Mouse (Mus musculus): ENCODE data around the gene Chpf. TPM values are rescaled to one million over a fixed set of nuclear protein-coding genes. Genes with fewer than 3 reads are reported as not detected.

Gene Chpf
- polyA plus RNA-seq, 1 experiment from 2014 or later, result 25.2 TPM

GRCm38 (mm10) chr1:75469287-75469825 lies 9.8 kb downstream of the Chpf start:
- no peak overlapping the region for H3K4me3 ChIP-seq (ENCODE audit: low read length)
- ATAC-seq, result no peak
- H3K36me3 ChIP-seq (ENCODE audit: control insufficient read depth, insufficient read depth, low read length), result peaks cover 8% of the 10 kb centered on the region
- 75% methylated on average over 17 of the region's 17 CpGs for WGBS
- H3K9ac ChIP-seq (ENCODE audit: low read depth, low read length), result no peak overlapping the region
- H3K4me1 ChIP-seq (ENCODE audit: control insufficient read depth, insufficient read depth, low read length), result peaks cover 4% of the 10 kb centered on the region
- no peak overlapping the region for H3K27ac ChIP-seq (ENCODE audit: low read length)
- H3K9me3 ChIP-seq (ENCODE audit: control insufficient read depth, low read length), result no peaks in the 10 kb centered on the region
- H3K4me2 ChIP-seq (ENCODE audit: low read depth, low read length), result no peak overlapping the region
- no peaks in the 10 kb centered on the region for H3K27me3 ChIP-seq (replicated peaks; ENCODE audit: control insufficient read depth, insufficient read depth, low read length)

GRCm38 (mm10) chr1:75467215-75467927 lies 11.7 kb downstream of the Chpf start:
- Histone ChIP-seq H3K4me1 (ENCODE audit: control insufficient read depth, insufficient read depth, low read length) (peaks cover 4% of the 10 kb centered on the region), H3K27me3 (replicated peaks; ENCODE audit: control insufficient read depth, insufficient read depth, low read length) (no peaks in the 10 kb centered on the region), H3K9me3 (ENCODE audit: control insufficient read depth, low read length) (no peaks in the 10 kb centered on the region), H3K4me3 (ENCODE audit: low read length) (no peak overlapping the region), H3K4me2 (ENCODE audit: low read depth, low read length) (no peak overlapping the region), H3K27ac (ENCODE audit: low read length) (no peak overlapping the region), H3K36me3 (ENCODE audit: control insufficient read depth, insufficient read depth, low read length) (no peaks in the 10 kb centered on the region), H3K9ac (ENCODE audit: low read depth, low read length) (peak overlapping the region; percentile 44)
- 7% methylated on average over 14 of the region's 14 CpGs for WGBS
- ATAC-seq, result peak; percentile 79

GRCm38 (mm10) chr1:75463652-75464204 lies 15.4 kb downstream of the Chpf start:
- H3K4me1 ChIP-seq (ENCODE audit: control insufficient read depth, insufficient read depth, low read length), result peaks cover 10% of the 10 kb centered on the region
- ATAC-seq, result no peak; the same call in 1 of the 2 replicates
- no peak overlapping the region for H3K4me3 ChIP-seq (ENCODE audit: low read length)
- H3K9me3 ChIP-seq (ENCODE audit: control insufficient read depth, low read length), result no peaks in the 10 kb centered on the region
- no peak overlapping the region for H3K4me2 ChIP-seq (ENCODE audit: low read depth, low read length)
- no peaks in the 10 kb centered on the region for H3K36me3 ChIP-seq (ENCODE audit: control insufficient read depth, insufficient read depth, low read length)
- no peaks in the 10 kb centered on the region for H3K27me3 ChIP-seq (replicated peaks; ENCODE audit: control insufficient read depth, insufficient read depth, low read length)
- H3K9ac ChIP-seq (ENCODE audit: low read depth, low read length), result peak overlapping the region; percentile 13; the same call in 1 of the 2 replicates
- no peak overlapping the region for H3K27ac ChIP-seq (ENCODE audit: low read length)
- 68% methylated on average over 5 of the region's 5 CpGs for WGBS

- no peaks in the 10 kb centered on the region for H3K9me3 ChIP-seq (ENCODE audit: control insufficient read depth, low read length)
- no peak overlapping the region for H3K9ac ChIP-seq (ENCODE audit: low read depth, low read length)
- WGBS, result 55% methylated on average over 1 of the region's 1 CpGs
- H3K36me3 ChIP-seq (ENCODE audit: control insufficient read depth, insufficient read depth, low read length), result no peaks in the 10 kb centered on the region
- no peak overlapping the region for H3K4me3 ChIP-seq (ENCODE audit: low read length)
- peaks cover 20% of the 10 kb centered on the region for H3K4me1 ChIP-seq (ENCODE audit: control insufficient read depth, insufficient read depth, low read length)
- no peak for ATAC-seq
- H3K27ac ChIP-seq (ENCODE audit: low read length), result no peak overlapping the region
- peaks cover 7% of the 10 kb centered on the region; the same call in 1 of the 2 replicates for H3K27me3 ChIP-seq (replicated peaks; ENCODE audit: control insufficient read depth, insufficient read depth, low read length)
- no peak overlapping the region for H3K4me2 ChIP-seq (ENCODE audit: low read depth, low read length)
Observed at GRCm38 (mm10) chr1:75462636-75463035, 16.5 kb downstream of the Chpf start.

GRCm38 (mm10) chr1:75460297-75460696 lies 18.8 kb downstream of the Chpf start:
- Histone ChIP-seq H3K27me3 (replicated peaks; ENCODE audit: control insufficient read depth, insufficient read depth, low read length) (peaks cover 15% of the 10 kb centered on the region; the same call in 1 of the 2 replicates), H3K27ac (ENCODE audit: low read length) (no peak overlapping the region), H3K4me2 (ENCODE audit: low read depth, low read length) (no peak overlapping the region), H3K9me3 (ENCODE audit: control insufficient read depth, low read length) (no peaks in the 10 kb centered on the region), H3K4me3 (ENCODE audit: low read length) (no peak overlapping the region), H3K9ac (ENCODE audit: low read depth, low read length) (no peak overlapping the region), H3K36me3 (ENCODE audit: control insufficient read depth, insufficient read depth, low read length) (no peaks in the 10 kb centered on the region), H3K4me1 (ENCODE audit: control insufficient read depth, insufficient read depth, low read length) (peaks cover 19% of the 10 kb centered on the region)
- ATAC-seq, result no peak
- 61% methylated on average over 7 of the region's 7 CpGs for WGBS

GRCm38 (mm10) chr1:75458789-75459684 lies 20.1 kb downstream of the Chpf start:
- H3K4me1 ChIP-seq (ENCODE audit: control insufficient read depth, insufficient read depth, low read length), result peaks cover 19% of the 10 kb centered on the region
- peaks cover 15% of the 10 kb centered on the region; the same call in 1 of the 2 replicates for H3K27me3 ChIP-seq (replicated peaks; ENCODE audit: control insufficient read depth, insufficient read depth, low read length)
- no peaks in the 10 kb centered on the region for H3K9me3 ChIP-seq (ENCODE audit: control insufficient read depth, low read length)

GRCm38 (mm10) chr1:75458025-75458788 lies 20.9 kb downstream of the Chpf start:
- Histone ChIP-seq H3K4me1 (ENCODE audit: control insufficient read depth, insufficient read depth, low read length) (peaks cover 19% of the 10 kb centered on the region), H3K27me3 (replicated peaks; ENCODE audit: control insufficient read depth, insufficient read depth, low read length) (peaks cover 15% of the 10 kb centered on the region; the same call in 1 of the 2 replicates), H3K36me3 (ENCODE audit: control insufficient read depth, insufficient read depth, low read length) (no peaks in the 10 kb centered on the region), H3K27ac (ENCODE audit: low read length) (peak overlapping the region; percentile 70), H3K9ac (ENCODE audit: low read depth, low read length) (peak overlapping the region; percentile 64), H3K9me3 (ENCODE audit: control insufficient read depth, low read length) (no peaks in the 10 kb centered on the region), H3K4me2 (ENCODE audit: low read depth, low read length) (peak overlapping the region; percentile 63), H3K4me3 (ENCODE audit: low read length) (peak overlapping the region; percentile 42)
- peak; percentile 70 for ATAC-seq
- 4% methylated on average over 38 of the region's 42 CpGs for WGBS

More at GRCm38 (mm10) chr1:75458789-75459684, 20.1 kb downstream of the Chpf start:
- H3K9ac ChIP-seq (ENCODE audit: low read depth, low read length), result peak overlapping the region; percentile 64
- 9% methylated on average over 23 of the region's 23 CpGs for WGBS
- H3K4me3 ChIP-seq (ENCODE audit: low read length), result peak overlapping the region; percentile 42
- peak overlapping the region; percentile 70 for H3K27ac ChIP-seq (ENCODE audit: low read length)
- ATAC-seq, result peak; percentile 45
- H3K4me2 ChIP-seq (ENCODE audit: low read depth, low read length), result peak overlapping the region; percentile 63
- H3K36me3 ChIP-seq (ENCODE audit: control insufficient read depth, insufficient read depth, low read length), result no peaks in the 10 kb centered on the region

- peaks cover 19% of the 10 kb centered on the region for H3K4me1 ChIP-seq (ENCODE audit: control insufficient read depth, insufficient read depth, low read length)
- WGBS, result 6% methylated on average over 7 of the region's 10 CpGs
- no peak overlapping the region for H3K9ac ChIP-seq (ENCODE audit: low read depth, low read length)
- peak overlapping the region; percentile 63; the same call in 1 of the 2 replicates for H3K4me2 ChIP-seq (ENCODE audit: low read depth, low read length)
- ATAC-seq, result peak; percentile 35; the same call in 1 of the 2 replicates
- H3K36me3 ChIP-seq (ENCODE audit: control insufficient read depth, insufficient read depth, low read length), result no peaks in the 10 kb centered on the region
- H3K27me3 ChIP-seq (replicated peaks; ENCODE audit: control insufficient read depth, insufficient read depth, low read length), result peaks cover 18% of the 10 kb centered on the region
- H3K9me3 ChIP-seq (ENCODE audit: control insufficient read depth, low read length), result no peaks in the 10 kb centered on the region
- H3K27ac ChIP-seq (ENCODE audit: low read length), result peak overlapping the region; percentile 70
- H3K4me3 ChIP-seq (ENCODE audit: low read length), result no peak overlapping the region
Observed at GRCm38 (mm10) chr1:75457710-75458024, 21.4 kb downstream of the Chpf start.

Data from intestine, embryonic 16.5 days (tissue).